Mouse (Mus musculus) CH12.LX (cell line): ENCODE measurements around the gene Gm17334.

Source experiments
- CHD1 ChIP-seq: IDR thresholded peaks from 2 replicates; pipeline ENCODE4 v1.6.1; 2012; ENCODE audit warnings: low read depth, low read length, improper control_type of control experiment, inconsistent platforms
- CHD2 ChIP-seq: IDR thresholded peaks from 2 replicates; pipeline ENCODE4 v1.6.1; 2011; ENCODE audit warnings: low read length, improper control_type of control experiment
- CTCF ChIP-seq, 2 experiments: IDR thresholded peaks in 1 of 2; conservative IDR thresholded peaks in 1 of 2; 2 replicates each; pipeline ENCODE4 v1.5.1; 2011 to 2012; ENCODE audit warnings: low read depth in 2 of 2, low read length in 2 of 2, improper control_type of control experiment in 1 of 2, inconsistent platforms in 1 of 2, mild to moderate bottlenecking in 1 of 2, moderate library complexity in 1 of 2
- E2F4 ChIP-seq: IDR thresholded peaks from 2 replicates; pipeline ENCODE4 v1.6.1; 2011; ENCODE audit warnings: low read depth, low read length, improper control_type of control experiment; ENCODE audit not compliant: insufficient replicate concordance
- ELF1 ChIP-seq: IDR thresholded peaks from 2 replicates; pipeline ENCODE4 v1.6.1; 2014; ENCODE audit warnings: low read depth, mild to moderate bottlenecking, inconsistent platforms, low read length, improper control_type of control experiment
- JUN ChIP-seq: IDR thresholded peaks from 2 replicates; pipeline ENCODE4 v1.6.1; 2011; ENCODE audit warnings: low read depth, mild to moderate bottlenecking, low read length, improper control_type of control experiment, moderate library complexity; ENCODE audit not compliant: insufficient read depth
- JUND ChIP-seq: conservative IDR thresholded peaks from 2 replicates; pipeline ENCODE4 v1.6.1; 2011; ENCODE audit warnings: low read depth, low read length, improper control_type of control experiment
- MAZ ChIP-seq: IDR thresholded peaks from 2 replicates; pipeline ENCODE4 v1.6.1; 2012; ENCODE audit warnings: low read depth, mild to moderate bottlenecking, inconsistent platforms, low read length, improper control_type of control experiment, moderate library complexity
- MYC ChIP-seq: IDR thresholded peaks from 2 replicates; pipeline ENCODE4 v1.6.1; 2011; ENCODE audit warnings: low read depth, mild to moderate bottlenecking, improper control_type of control experiment, low read length
- POLR2A ChIP-seq: IDR thresholded peaks from 2 replicates; pipeline ENCODE4 v1.6.1; 2011; ENCODE audit warnings: low read depth, mild to moderate bottlenecking, improper control_type of control experiment, low read length
- RAD21 ChIP-seq: IDR thresholded peaks from 2 replicates; pipeline ENCODE4 v1.6.1; 2011; ENCODE audit warnings: low read depth, mild to moderate bottlenecking, low read length, improper control_type of control experiment, moderate library complexity
- USF1 ChIP-seq: IDR thresholded peaks from 2 replicates; pipeline ENCODE4 v1.6.1; 2014; ENCODE audit warnings: low read depth, mild to moderate bottlenecking, inconsistent platforms, low read length, improper control_type of control experiment
- ZKSCAN1 ChIP-seq: IDR thresholded peaks from 2 replicates; pipeline ENCODE4 v1.6.1; 2012; ENCODE audit warnings: low read depth, inconsistent platforms, low read length, improper control_type of control experiment, borderline replicate concordance

DNA sequence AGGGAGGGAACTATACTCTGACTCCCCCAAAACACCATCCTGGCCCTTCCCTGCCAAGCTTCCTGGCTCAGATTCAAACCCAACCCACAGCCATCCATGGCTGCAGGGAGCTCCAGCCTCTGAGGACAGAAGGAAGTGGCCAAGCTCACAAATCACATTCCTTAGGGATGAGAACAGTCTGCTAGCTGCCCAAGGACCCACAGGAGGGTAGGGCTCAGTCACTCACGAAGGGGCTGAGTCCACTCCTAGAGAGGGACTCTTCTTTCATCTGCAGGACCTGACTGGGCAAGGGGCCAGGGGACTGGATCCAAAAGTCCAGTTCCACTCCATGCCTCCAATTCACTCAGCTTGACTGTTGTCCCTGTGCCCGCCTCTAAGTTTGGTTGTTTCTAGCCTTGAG, 11.2 kb downstream of the Gm17334 start:
- TF ChIP-seq JUN (no peak), POLR2A (no peak), MYC (no peak), CHD2 (no peak), ZKSCAN1 (no peak), CTCF (conservative IDR thresholded peaks at IDR 0.05 in 1 of 2, IDR thresholded peaks at IDR 0.05 in 1 of 2; ENCODE audit: low read depth in 2 of 2, low read length in 2 of 2) (no peak), E2F4 (no peak), JUND (no peak), USF1 (no peak), RAD21 (no peak), CHD1 (no peak), MAZ (no peak), ELF1 (no peak)
